Comparison of ENCODE assay signal across 11 mouse cellular contexts in genomic region chr11:112788296-112788695, GRCm38 (mm10). TPM values are rescaled to one million over a fixed set of nuclear protein-coding genes. Genes with fewer than 3 reads are reported as not detected.
DNase-seq lines count a peak whose midpoint lies in the region; ATAC-seq lines count a peak whose summit lies in the region.
"Had no signal": no experiment of that assay in that cellular context is flagged by ENCODE, and none has a peak within 500 bp of the region (broad histone marks: within the 10 kb centered on the region; RNA-seq: fewer than 3 reads in every experiment).

No protein-coding gene starts in this region.

- peak overlapping the region; percentile 39 for H3K4me2 ChIP-seq in kidney, embryonic 15.5 days
- peak overlapping the region; percentile 22; the same call in 1 of the 2 replicates for H3K4me2 ChIP-seq in embryonic facial prominence, embryonic 12.5 days (replicated peaks)

- peaks cover 31% of the 10 kb centered on the region for H3K4me1 ChIP-seq in kidney, embryonic 15.5 days
- peaks cover 25% of the 10 kb centered on the region for H3K4me1 ChIP-seq in embryonic facial prominence, embryonic 12.5 days
- peaks cover 54% of the 10 kb centered on the region for H3K4me1 ChIP-seq in limb, embryonic 10.5 days

- H3K27ac ChIP-seq in kidney, embryonic 15.5 days = no peak overlapping the region
- H3K27ac ChIP-seq in embryonic facial prominence, embryonic 12.5 days = no peak overlapping the region
- H3K27ac ChIP-seq in limb, embryonic 10.5 days = peak overlapping the region; percentile 31; the same call in 1 of the 2 replicates

- 0 out of 2 replicates have a peak, but pooled peaks have one; percentile 41 for ATAC-seq in kidney, embryonic 15.5 days (replicated peaks; ENCODE audit: low FRiP score)
- no peak; the same call in 1 of the 2 replicates for ATAC-seq in embryonic facial prominence, embryonic 12.5 days (ENCODE audit: insufficient number of reproducible peaks, insufficient read depth, low FRiP score, low TSS enrichment)
- ATAC-seq in cerebellum, adult (ENCODE audit: insufficient number of reproducible peaks, low FRiP score, low TSS enrichment) = no peak

- H3K27me3 ChIP-seq in kidney, embryonic 15.5 days = peaks cover 23% of the 10 kb centered on the region
- H3K27me3 ChIP-seq in embryonic facial prominence, embryonic 12.5 days = no peaks in the 10 kb centered on the region
- peaks cover 20% of the 10 kb centered on the region for H3K27me3 ChIP-seq in limb, embryonic 10.5 days (ENCODE audit: low read depth, poor library complexity, severe bottlenecking)
- H3K27me3 ChIP-seq: CH12.LX had no signal

- 3% methylated on average over 13 of the region's 13 CpGs for WGBS in kidney, embryonic 15.5 days
- WGBS in embryonic facial prominence, embryonic 12.5 days = 5% methylated on average over 13 of the region's 13 CpGs
- whole genome bisulfite sequencing in limb, embryonic 10.5 days = 9% methylated on average over 13 of the region's 13 CpGs

- H3K36me3 ChIP-seq in kidney, embryonic 15.5 days = no peaks in the 10 kb centered on the region
- peaks cover 10% of the 10 kb centered on the region; the same call in 1 of the 2 replicates for H3K36me3 ChIP-seq in embryonic facial prominence, embryonic 12.5 days
- peaks cover 21% of the 10 kb centered on the region for H3K36me3 ChIP-seq in limb, embryonic 10.5 days

- H3K4me3 ChIP-seq in kidney, embryonic 15.5 days (replicated peaks) = no peak overlapping the region
- H3K4me3 ChIP-seq in embryonic facial prominence, embryonic 12.5 days = no peak overlapping the region
- no peak overlapping the region for H3K4me3 ChIP-seq in limb, embryonic 10.5 days

- H3K9me3 ChIP-seq in kidney, embryonic 15.5 days (replicated peaks) = no peaks in the 10 kb centered on the region
- 0 out of 2 replicates have a peak, but pooled peaks cover 6% of the 10 kb centered on the region for H3K9me3 ChIP-seq in embryonic facial prominence, embryonic 12.5 days
- no peaks in the 10 kb centered on the region for H3K9me3 ChIP-seq in limb, embryonic 10.5 days (replicated peaks)

- DNase-seq in kidney, adult 9 months = no peak
- peak; percentile 71 for DNase-seq in 3134 (ENCODE audit: extremely low read depth, insufficient read length, low spot score)
- DNase-seq in limb, embryonic 10.5 days (ENCODE audit: low spot score) = no peak
- no peak for DNase-seq in ovary, postnatal 14 days (ENCODE audit: low spot score)
- DNase-seq in adrenal gland, postnatal 4 days (ENCODE audit: low spot score in 2 of 2) = no peak
- DNase-seq: heart, postnatal 4 days had no signal

- 0 out of 2 replicates have a peak overlapping the region, but pooled peaks have one; percentile 14 for H3K9ac ChIP-seq in kidney, embryonic 15.5 days
- no peak overlapping the region for H3K9ac ChIP-seq in embryonic facial prominence, embryonic 12.5 days

RNA-seq across cellular contexts. Expression of gene Sox9, which starts 6.3 kb away (rescaled TPM):
- polyA plus RNA-seq in kidney, embryonic 15.5 days (2015; fragmentation: Nextera tagmentation; extraction: Ambion mirVana) = 36.2 and 37.9 TPM in 2 replicates
- polyA plus RNA-seq in embryonic facial prominence, embryonic 12.5 days (2016; fragmentation: Nextera tagmentation; extraction: Ambion mirVana) = 138 and 149 TPM in 2 replicates
- 85.1 and 169 TPM in 2 replicates for polyA plus RNA-seq in limb, embryonic 10.5 days (2016; fragmentation: Nextera tagmentation; extraction: Ambion mirVana)
- 1 to 10 TPM; 2.4 to 4.8 TPM for total RNA-seq in adrenal gland, postnatal 4 days (2021)
- total RNA-seq: CH12.LX; granulocyte monocyte progenitor cell, adult 5-6 weeks had no signal
